Mouse (Mus musculus): ENCODE data around the gene D7Ertd443e.

DNA sequence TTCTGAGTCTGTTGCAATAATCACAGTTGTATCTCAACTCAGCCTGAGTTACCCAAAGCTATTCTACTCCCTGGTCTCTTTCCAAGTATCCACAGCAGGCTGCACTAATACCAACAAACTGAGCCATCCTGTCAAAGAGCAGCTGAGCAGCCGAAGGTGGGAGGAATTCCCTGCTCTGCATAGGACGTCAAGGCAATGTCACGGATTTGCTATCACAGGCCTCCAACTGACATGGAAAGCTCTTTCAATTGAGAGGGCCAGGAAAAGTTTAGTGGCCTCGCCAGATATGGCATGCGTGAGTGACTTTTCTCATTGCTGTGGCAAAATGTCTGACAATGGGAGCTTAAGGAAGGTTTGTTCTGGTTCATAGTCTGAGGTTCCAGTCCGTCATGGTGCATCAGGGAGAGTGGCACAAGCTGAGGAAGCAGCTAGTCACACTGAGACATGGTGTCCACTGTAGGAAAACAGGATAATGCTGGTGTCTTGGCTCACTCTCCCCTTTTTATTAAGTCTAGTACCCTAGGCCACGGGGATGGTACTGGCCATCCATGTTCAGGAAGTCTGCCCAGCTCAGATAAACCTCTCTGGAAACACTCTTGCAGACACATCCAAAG, 23.1 kb downstream of the D7Ertd443e start:
- TF ChIP-seq CTCF (IDR thresholded peaks at IDR 0.05; ENCODE audit: borderline replicate concordance, insufficient read depth, low read length): no peak
- no peak for TF ChIP-seq POLR2A (IDR thresholded peaks at IDR 0.05; ENCODE audit: low read depth, low read length)
